Mouse (Mus musculus): ENCODE results near the gene Ubap1.

DNA sequence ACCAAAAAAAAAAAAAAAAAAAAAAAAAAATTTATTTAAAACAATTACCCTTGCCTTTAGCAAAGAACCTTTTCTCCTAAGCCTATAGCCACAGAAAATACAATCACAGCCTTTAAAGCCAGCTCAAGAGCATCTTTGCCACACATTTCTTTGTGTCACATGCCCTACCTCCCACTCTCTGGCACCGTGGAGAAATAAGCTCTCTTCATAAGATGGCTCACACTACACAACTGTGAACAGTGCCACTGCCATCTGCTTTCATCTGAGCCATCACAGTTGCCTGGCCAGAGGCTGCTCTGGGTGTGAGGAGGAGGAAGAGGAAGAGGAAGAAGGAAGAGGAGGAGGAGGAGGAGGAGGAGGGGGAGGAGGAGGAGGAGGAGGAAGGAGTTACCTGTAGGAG is 60.5 kb downstream of the Ubap1 start:
- TF ChIP-seq CTCF (conservative IDR thresholded peaks at IDR 0.05; ENCODE audit: insufficient read depth, insufficient read length, low read depth, low read length) (no peak), POLR2A (IDR thresholded peaks at IDR 0.05; ENCODE audit: low read depth, low read length) (no peak)
